Mouse (Mus musculus): ENCODE measurements around the gene Carmil1. TPM values are rescaled to one million over a fixed set of nuclear protein-coding genes. Genes with fewer than 3 reads are reported as not detected.
A peak's percentile ranks its signal among the peaks of the same experiment; 100 is the strongest.

Carmil1 gene
- total and polyA plus RNA-seq, 2 experiments, result 2.9 to 7.7 TPM

DNA sequence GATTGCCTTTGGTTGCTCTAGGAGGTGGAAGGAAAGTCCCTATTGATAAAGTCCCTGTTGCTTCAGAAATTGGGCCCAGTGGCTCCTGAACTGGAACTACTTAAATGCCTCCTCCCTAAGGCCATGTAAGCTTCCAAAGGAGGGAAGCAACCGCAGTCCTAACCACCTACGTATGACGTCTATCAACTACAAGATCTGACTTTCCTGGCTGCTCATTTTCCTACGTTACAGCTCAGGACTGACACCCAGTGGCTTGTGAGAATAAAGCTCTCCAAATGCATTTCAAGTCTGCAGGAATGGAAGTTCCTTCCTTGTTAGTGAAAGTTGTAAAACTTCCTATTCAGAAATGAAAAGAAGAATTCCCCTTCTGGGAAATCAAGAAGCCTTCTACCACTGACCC is 38.0 kb upstream of the Carmil1 start:
- Histone ChIP-seq H3K4me1 (ENCODE audit: control insufficient read depth, insufficient read depth, low read length) (peaks cover 12% of the 10 kb centered on the region; the same call in 1 of the 2 replicates), H3K4me3 (ENCODE audit: insufficient read depth, low read depth, low read length) (no peak overlapping the region), H3K79me2 (ENCODE audit: control insufficient read depth, insufficient read depth, low read length) (no peaks in the 10 kb centered on the region), H3K27ac (replicated peaks; ENCODE audit: insufficient read depth, low read depth, low read length) (no peak overlapping the region), H3K27me3 (ENCODE audit: control insufficient read depth, insufficient read depth, low read length) (no peaks in the 10 kb centered on the region), H3K36me3 (ENCODE audit: control insufficient read depth, insufficient read depth, low read length) (peaks cover 24% of the 10 kb centered on the region), H3K9ac (ENCODE audit: low read depth, low read length) (no peak overlapping the region)
- DNase-seq (ENCODE audit: extremely low read depth, low read depth, low spot score), result peak; percentile 51
- TF ChIP-seq POLR2A (IDR thresholded peaks at IDR 0.05; ENCODE audit: extremely low read depth, insufficient read depth, low read length) (no peak), CTCF (IDR thresholded peaks at IDR 0.05; ENCODE audit: low read depth, low read length) (no peak)
- WGBS, result 31% methylated on average over 4 of the region's 4 CpGs

DNA sequence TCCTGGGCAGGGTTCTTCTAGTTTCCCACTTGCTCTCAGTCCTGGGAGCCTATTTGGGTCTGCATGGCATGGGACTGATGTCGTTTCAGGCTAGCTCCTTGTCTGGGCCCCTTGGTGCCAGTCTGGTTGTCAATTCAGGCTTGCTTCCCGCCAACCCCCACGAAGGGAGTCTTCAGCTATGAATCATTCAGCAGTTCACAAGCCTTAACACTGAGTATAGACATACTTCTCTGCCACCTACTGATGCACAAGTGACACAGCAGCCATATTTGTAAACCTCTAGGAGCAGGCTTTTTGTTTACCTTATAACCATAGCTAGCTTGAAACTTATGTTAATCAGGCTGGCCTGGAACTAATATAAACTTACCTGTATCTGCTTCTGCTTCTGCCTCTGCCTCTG is 36.0 kb upstream of the Carmil1 start:
- peaks cover 10% of the 10 kb centered on the region for H3K36me3 ChIP-seq (ENCODE audit: control insufficient read depth, insufficient read depth, low read length)
- no peaks in the 10 kb centered on the region for H3K27me3 ChIP-seq (ENCODE audit: control insufficient read depth, insufficient read depth, low read length)
- WGBS, result 62% methylated on average over 3 of the region's 3 CpGs
- H3K27ac ChIP-seq (replicated peaks; ENCODE audit: insufficient read depth, low read depth, low read length), result no peak overlapping the region
- no peak for DNase-seq (ENCODE audit: extremely low read depth, low read depth, low spot score)
- no peak overlapping the region for H3K4me3 ChIP-seq (ENCODE audit: insufficient read depth, low read depth, low read length)
- peak; percentile 9; the same call in 1 of the 2 replicates for TF ChIP-seq CTCF (IDR thresholded peaks at IDR 0.05; ENCODE audit: low read depth, low read length)
- TF ChIP-seq POLR2A (IDR thresholded peaks at IDR 0.05; ENCODE audit: extremely low read depth, insufficient read depth, low read length), result no peak
- no peak overlapping the region for H3K9ac ChIP-seq (ENCODE audit: low read depth, low read length)
- H3K4me1 ChIP-seq (ENCODE audit: control insufficient read depth, insufficient read depth, low read length), result peaks cover 2% of the 10 kb centered on the region; the same call in 1 of the 2 replicates
- no peaks in the 10 kb centered on the region for H3K79me2 ChIP-seq (ENCODE audit: control insufficient read depth, insufficient read depth, low read length)

DNA sequence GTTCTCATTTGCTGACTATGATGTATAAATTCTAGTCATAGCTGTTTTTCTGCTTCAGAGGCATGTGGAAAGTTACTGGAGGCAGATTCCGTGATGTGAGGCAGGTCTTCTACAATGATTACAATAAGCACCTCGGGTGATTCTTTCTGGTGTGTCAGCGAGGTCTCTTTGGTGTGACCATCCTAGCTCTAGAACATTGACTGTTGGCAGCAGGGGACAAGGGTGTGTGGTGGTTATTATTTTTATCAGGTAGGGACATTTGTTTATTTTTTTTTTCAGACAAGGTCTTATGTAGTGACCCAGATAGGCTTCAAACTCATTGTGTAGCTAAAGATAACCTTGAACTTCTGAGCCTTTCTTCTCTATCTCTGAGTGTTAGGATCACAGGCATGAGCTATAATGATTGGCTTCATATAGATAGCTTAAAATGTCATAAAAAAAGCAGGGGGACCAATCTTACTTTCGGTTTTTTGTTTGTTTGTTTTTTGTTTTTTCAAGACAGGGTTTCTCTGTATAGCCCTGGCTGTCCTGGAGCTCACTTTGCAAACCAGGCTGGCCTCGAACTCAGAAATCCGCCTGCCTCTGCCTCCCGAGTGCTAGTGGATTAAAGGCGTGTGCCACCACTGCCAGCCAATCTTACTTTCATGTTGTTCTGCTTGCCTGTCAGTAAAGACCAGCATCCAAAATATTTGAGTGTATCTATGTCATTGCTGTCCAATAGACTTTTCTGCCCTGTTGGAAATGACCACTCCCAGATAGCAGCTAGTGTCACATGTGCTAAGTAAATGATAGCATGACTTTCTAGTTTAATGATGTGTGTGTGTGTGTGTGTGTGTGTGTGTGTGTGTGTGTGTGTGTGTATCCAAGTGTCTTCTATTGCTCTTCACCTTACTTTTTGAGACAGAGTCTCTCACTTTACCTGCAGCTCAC is 30.7 kb upstream of the Carmil1 start:
- no peak overlapping the region for H3K9ac ChIP-seq (ENCODE audit: low read depth, low read length)
- H3K79me2 ChIP-seq (ENCODE audit: control insufficient read depth, insufficient read depth, low read length), result no peaks in the 10 kb centered on the region
- H3K4me3 ChIP-seq (ENCODE audit: insufficient read depth, low read depth, low read length), result no peak overlapping the region
- no peak for TF ChIP-seq CTCF (IDR thresholded peaks at IDR 0.05; ENCODE audit: low read depth, low read length)
- no peak for TF ChIP-seq POLR2A (IDR thresholded peaks at IDR 0.05; ENCODE audit: extremely low read depth, insufficient read depth, low read length)
- 90% methylated on average over 8 of the region's 8 CpGs for WGBS
- no peak overlapping the region for H3K27ac ChIP-seq (replicated peaks; ENCODE audit: insufficient read depth, low read depth, low read length)
- no peak for DNase-seq (ENCODE audit: extremely low read depth, low read depth, low spot score)
- no peaks in the 10 kb centered on the region for H3K27me3 ChIP-seq (ENCODE audit: control insufficient read depth, insufficient read depth, low read length)
- peaks cover 8% of the 10 kb centered on the region for H3K36me3 ChIP-seq (ENCODE audit: control insufficient read depth, insufficient read depth, low read length)
- H3K4me1 ChIP-seq (ENCODE audit: control insufficient read depth, insufficient read depth, low read length), result no peaks in the 10 kb centered on the region

DNA sequence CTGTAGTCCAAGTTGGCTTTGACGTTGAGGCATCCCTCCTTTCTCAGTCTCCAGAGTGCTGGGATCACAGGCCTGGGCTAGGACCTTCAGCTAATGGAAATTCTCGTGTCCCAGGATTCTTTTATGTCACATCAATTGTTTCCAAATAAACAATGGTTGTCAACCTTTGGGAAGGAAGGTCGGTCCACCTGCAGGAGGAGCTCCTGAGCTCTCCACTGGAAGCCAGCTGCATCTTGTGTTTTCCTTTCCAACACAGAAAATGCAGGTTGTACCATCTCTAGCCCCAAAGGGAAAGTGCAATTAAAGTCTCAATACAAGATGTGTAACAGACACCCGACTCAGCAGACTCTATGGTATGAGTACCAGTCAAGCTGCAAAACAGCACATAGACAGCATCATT is 25.7 kb upstream of the Carmil1 start:
- no peaks in the 10 kb centered on the region for H3K79me2 ChIP-seq (ENCODE audit: control insufficient read depth, insufficient read depth, low read length)
- no peak overlapping the region for H3K9ac ChIP-seq (ENCODE audit: low read depth, low read length)
- TF ChIP-seq POLR2A (IDR thresholded peaks at IDR 0.05; ENCODE audit: extremely low read depth, insufficient read depth, low read length), result no peak
- TF ChIP-seq CTCF (IDR thresholded peaks at IDR 0.05; ENCODE audit: low read depth, low read length), result peak; percentile 60
- no peak for DNase-seq (ENCODE audit: extremely low read depth, low read depth, low spot score)
- H3K36me3 ChIP-seq (ENCODE audit: control insufficient read depth, insufficient read depth, low read length), result peaks cover 14% of the 10 kb centered on the region
- WGBS, result 62% methylated on average over 4 of the region's 4 CpGs
- H3K27ac ChIP-seq (replicated peaks; ENCODE audit: insufficient read depth, low read depth, low read length), result no peak overlapping the region
- no peaks in the 10 kb centered on the region for H3K4me1 ChIP-seq (ENCODE audit: control insufficient read depth, insufficient read depth, low read length)
- no peaks in the 10 kb centered on the region for H3K27me3 ChIP-seq (ENCODE audit: control insufficient read depth, insufficient read depth, low read length)
- H3K4me3 ChIP-seq (ENCODE audit: insufficient read depth, low read depth, low read length), result no peak overlapping the region

DNA sequence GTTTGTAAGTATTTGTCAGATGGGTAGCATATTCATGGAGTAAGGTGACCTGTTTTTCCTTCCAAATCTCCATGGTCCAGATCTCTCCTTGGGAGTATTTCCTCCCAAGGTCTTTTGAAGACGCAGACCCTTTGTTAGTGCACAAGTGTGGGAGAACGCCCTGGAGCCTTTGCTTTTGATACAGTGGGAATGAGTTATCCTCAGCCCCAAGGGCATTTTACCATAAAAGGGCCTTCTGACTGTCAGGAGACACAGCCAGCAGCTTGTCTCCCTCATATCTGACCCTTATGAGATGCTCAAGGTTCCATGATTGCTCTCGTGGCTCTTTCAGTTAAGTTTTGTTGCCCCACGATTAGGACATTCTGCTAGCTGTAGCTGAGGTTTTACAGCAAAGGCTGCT is 24.9 kb upstream of the Carmil1 start:
- no peak for DNase-seq (ENCODE audit: extremely low read depth, low read depth, low spot score)
- Histone ChIP-seq H3K9ac (ENCODE audit: low read depth, low read length) (no peak overlapping the region), H3K79me2 (ENCODE audit: control insufficient read depth, insufficient read depth, low read length) (no peaks in the 10 kb centered on the region), H3K27me3 (ENCODE audit: control insufficient read depth, insufficient read depth, low read length) (no peaks in the 10 kb centered on the region), H3K4me3 (ENCODE audit: insufficient read depth, low read depth, low read length) (no peak overlapping the region), H3K4me1 (ENCODE audit: control insufficient read depth, insufficient read depth, low read length) (no peaks in the 10 kb centered on the region), H3K36me3 (ENCODE audit: control insufficient read depth, insufficient read depth, low read length) (peaks cover 13% of the 10 kb centered on the region), H3K27ac (replicated peaks; ENCODE audit: insufficient read depth, low read depth, low read length) (no peak overlapping the region)
- WGBS, result 86% methylated on average over 4 of the region's 4 CpGs
- no peak for TF ChIP-seq POLR2A (IDR thresholded peaks at IDR 0.05; ENCODE audit: extremely low read depth, insufficient read depth, low read length)
- no peak for TF ChIP-seq CTCF (IDR thresholded peaks at IDR 0.05; ENCODE audit: low read depth, low read length)

DNA sequence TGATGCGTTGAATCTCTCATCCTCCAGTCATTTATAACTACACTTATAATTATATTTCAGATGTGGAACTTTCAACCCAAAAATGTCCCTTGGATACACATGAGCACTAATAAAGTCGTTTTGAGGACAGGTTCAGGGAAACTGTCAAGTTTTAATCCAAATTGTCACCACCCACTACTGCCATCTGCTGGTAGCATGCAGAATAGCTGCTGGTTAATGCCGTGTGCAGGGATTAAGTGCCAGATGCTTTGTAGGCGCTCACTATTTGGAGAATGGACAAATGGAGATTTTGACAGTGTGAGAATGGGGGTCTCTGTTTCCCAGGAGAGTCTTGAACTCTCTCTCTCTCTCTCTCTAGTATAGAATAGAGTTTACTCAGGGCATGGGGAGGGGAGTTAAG is 16.7 kb upstream of the Carmil1 start:
- H3K36me3 ChIP-seq (ENCODE audit: control insufficient read depth, insufficient read depth, low read length), result peaks cover 16% of the 10 kb centered on the region; the same call in 1 of the 2 replicates
- 22% methylated on average over 4 of the region's 4 CpGs for WGBS

More for the DNA sequence above, 16.7 kb upstream of the Carmil1 start:
- H3K27ac ChIP-seq (replicated peaks; ENCODE audit: insufficient read depth, low read depth, low read length), result no peak overlapping the region
- no peaks in the 10 kb centered on the region for H3K27me3 ChIP-seq (ENCODE audit: control insufficient read depth, insufficient read depth, low read length)
- TF ChIP-seq POLR2A (IDR thresholded peaks at IDR 0.05; ENCODE audit: extremely low read depth, insufficient read depth, low read length) (no peak), CTCF (IDR thresholded peaks at IDR 0.05; ENCODE audit: low read depth, low read length) (peak; percentile 68)
- no peaks in the 10 kb centered on the region for H3K4me1 ChIP-seq (ENCODE audit: control insufficient read depth, insufficient read depth, low read length)
- H3K79me2 ChIP-seq (ENCODE audit: control insufficient read depth, insufficient read depth, low read length), result no peaks in the 10 kb centered on the region
- no peak overlapping the region for H3K4me3 ChIP-seq (ENCODE audit: insufficient read depth, low read depth, low read length)
- peak; percentile 35 for DNase-seq (ENCODE audit: extremely low read depth, low read depth, low spot score)
- no peak overlapping the region for H3K9ac ChIP-seq (ENCODE audit: low read depth, low read length)

Data from liver, adult 2 months (tissue).